Mouse (Mus musculus) intestine, embryonic 14.5 days (tissue): Measurements from ENCODE around the gene Tlr6. TPM values are rescaled to one million over a fixed set of nuclear protein-coding genes. Genes with fewer than 3 reads are reported as not detected.

Source experiments
- ATAC-seq: fragments of 200-750 bp; cut with Nextera tagmentation; replicated peaks from 2 replicates; pipeline ENCODE4 v1.8.0; 2017; ENCODE audit warnings: low read depth, moderate number of reproducible peaks, moderate TSS enrichment, moderate library complexity; ENCODE audit not compliant: low FRiP score, low TSS enrichment
- DNase-seq: peaks from one replicate; pipeline ENCODE4 v3.0.0-alpha.2; 2018; ENCODE audit warnings: low spot score
- H3K27ac ChIP-seq: fragments of 300-500 bp; sonication (generic); 2 replicates; pipeline ENCODE4 v1.5.1; 2014; ENCODE audit warnings: low read depth, mild to moderate bottlenecking, control low read depth
- H3K27me3 ChIP-seq: fragments of 300-500 bp; sonication (generic); replicated peaks from 2 replicates; pipeline ENCODE4 v1.6.1; 2014; ENCODE audit warnings: low read length, control low read depth; ENCODE audit not compliant: control insufficient read depth, insufficient read depth
- H3K36me3 ChIP-seq: fragments of 300-500 bp; sonication (generic); 2 replicates; pipeline ENCODE4 v1.6.1; 2014; ENCODE audit warnings: low read length, control low read depth; ENCODE audit not compliant: control insufficient read depth, insufficient read depth
- H3K4me1 ChIP-seq: fragments of 300-500 bp; sonication (generic); replicated peaks from 2 replicates; pipeline ENCODE4 v1.6.1; 2014; ENCODE audit warnings: low read length, control low read depth, mixed read lengths; ENCODE audit not compliant: control insufficient read depth, insufficient read depth
- H3K4me2 ChIP-seq: fragments of 300-500 bp; sonication (generic); 2 replicates; pipeline ENCODE4 v1.6.1; 2014; ENCODE audit warnings: low read length
- H3K4me3 ChIP-seq: fragments of 300-500 bp; sonication (generic); 2 replicates; pipeline ENCODE4 v1.5.1; 2014; ENCODE audit warnings: low read depth, low read length, control low read depth, mixed read lengths
- H3K9ac ChIP-seq: fragments of 300-500 bp; sonication (generic); 2 replicates; pipeline ENCODE4 v1.6.1; 2014; ENCODE audit warnings: mild to moderate bottlenecking, low read length
- H3K9me3 ChIP-seq: fragments of 300-500 bp; sonication (generic); 2 replicates; pipeline ENCODE4 v1.6.1; 2016; ENCODE audit warnings: low read length, control low read depth; ENCODE audit not compliant: control insufficient read depth
- WGBS: fragments of 180-500 bp; shearing (Covaris S2); extraction: QIAGEN DNeasy Blood & Tissue Kit; methylation state at CpG from one replicate; pipeline ENCODE4 v1.1.7; 2014; 5-methylcytosine and 5-hydroxymethylcytosine counted together
- polyA plus RNA-seq: library from polyadenylated mRNA; unstranded; fragments of >200 nt; fragmentation: Nextera tagmentation; extraction: Ambion mirVana; gene quantifications from 2 replicates; pipeline ENCODE4 v1.2.1, GENCODE M21; 2014

Tlr6 gene
- 0.64 and 0.78 TPM in 2 replicates for polyA plus RNA-seq

GRCm38 (mm10) chr5:64959843-64960230 lies at the start of gene Tlr6:
Tlr6 (minus strand) TSS chr5:64960097.
- 76% methylated on average over 13 of the region's 13 CpGs for WGBS

GRCm38 (mm10) chr5:65006011-65006491 lies 46.2 kb upstream of the Tlr6 start:
- no peak for ATAC-seq
- Histone ChIP-seq H3K9me3 (no peaks in the 10 kb centered on the region), H3K4me3 (no peak overlapping the region), H3K27me3 (no peaks in the 10 kb centered on the region), H3K4me2 (no peak overlapping the region), H3K36me3 (peaks cover 33% of the 10 kb centered on the region), H3K4me1 (no peaks in the 10 kb centered on the region), H3K27ac (no peak overlapping the region), H3K9ac (no peak overlapping the region)
- 25% methylated on average over 4 of the region's 4 CpGs for WGBS
- DNase-seq: no peak

More at GRCm38 (mm10) chr5:64959843-64960230, at the start of gene Tlr6:
- H3K9ac ChIP-seq: no peak within 1 kb of the TSS
- no peak within 1 kb of the TSS for H3K4me2 ChIP-seq
- no peaks in the 10 kb centered on the region for H3K36me3 ChIP-seq
- no peak within 1 kb of the TSS for H3K27ac ChIP-seq
- H3K4me3 ChIP-seq: no peak within 1 kb of the TSS
- no peak for ATAC-seq
- no peaks in the 10 kb centered on the region for H3K27me3 ChIP-seq
- DNase-seq: no peak
- H3K9me3 ChIP-seq: no peaks in the 10 kb centered on the region
- H3K4me1 ChIP-seq: no peaks in the 10 kb centered on the region

GRCm38 (mm10) chr5:65005251-65005650 lies 45.4 kb upstream of the Tlr6 start:
- Histone ChIP-seq H3K27ac (no peak overlapping the region), H3K4me3 (no peak overlapping the region), H3K27me3 (no peaks in the 10 kb centered on the region), H3K9me3 (no peaks in the 10 kb centered on the region), H3K4me2 (no peak overlapping the region), H3K36me3 (peaks cover 27% of the 10 kb centered on the region), H3K4me1 (no peaks in the 10 kb centered on the region), H3K9ac (no peak overlapping the region)
- DNase-seq: no peak
- WGBS: 93% methylated on average over 4 of the region's 4 CpGs
- no peak for ATAC-seq

GRCm38 (mm10) chr5:65003946-65004535 lies 44.1 kb upstream of the Tlr6 start:
- no peak overlapping the region for H3K4me3 ChIP-seq
- H3K27me3 ChIP-seq: no peaks in the 10 kb centered on the region
- 67% methylated on average over 7 of the region's 7 CpGs for whole genome bisulfite sequencing
- no peak overlapping the region for H3K27ac ChIP-seq
- H3K4me1 ChIP-seq: no peaks in the 10 kb centered on the region
- DNase-seq (no peak), ATAC-seq (no peak)
- H3K36me3 ChIP-seq: peaks cover 15% of the 10 kb centered on the region; the same call in 1 of the 2 replicates
- H3K9ac ChIP-seq: no peak overlapping the region
- no peak overlapping the region for H3K4me2 ChIP-seq
- no peaks in the 10 kb centered on the region for H3K9me3 ChIP-seq

- no peak for ATAC-seq
- DNase-seq: no peak
- WGBS: 67% methylated on average over 10 of the region's 10 CpGs
- Histone ChIP-seq H3K9me3 (no peaks in the 10 kb centered on the region), H3K4me3 (no peak overlapping the region), H3K4me1 (no peaks in the 10 kb centered on the region), H3K9ac (no peak overlapping the region), H3K27me3 (no peaks in the 10 kb centered on the region), H3K27ac (no peak overlapping the region), H3K4me2 (no peak overlapping the region), H3K36me3 (peaks cover 11% of the 10 kb centered on the region; the same call in 1 of the 2 replicates)
These were observed 43.3 kb upstream of the Tlr6 start for GRCm38 (mm10) chr5:65002940-65003824.

GRCm38 (mm10) chr5:64995408-64995807 lies 35.5 kb upstream of the Tlr6 start:
- H3K4me1 ChIP-seq: no peaks in the 10 kb centered on the region
- no peak for ATAC-seq
- H3K27ac ChIP-seq: no peak overlapping the region
- H3K9me3 ChIP-seq: no peaks in the 10 kb centered on the region
- H3K9ac ChIP-seq: no peak overlapping the region
- no peaks in the 10 kb centered on the region for H3K27me3 ChIP-seq
- 98% methylated on average over 2 of the region's 2 CpGs for WGBS
- peaks cover 25% of the 10 kb centered on the region for H3K36me3 ChIP-seq
- no peak overlapping the region for H3K4me2 ChIP-seq
- H3K4me3 ChIP-seq: no peak overlapping the region
- no peak for DNase-seq

GRCm38 (mm10) chr5:64992540-64992939 lies 32.6 kb upstream of the Tlr6 start:
- Histone ChIP-seq H3K4me1 (no peaks in the 10 kb centered on the region), H3K4me2 (no peak overlapping the region), H3K36me3 (peaks cover 20% of the 10 kb centered on the region), H3K9me3 (no peaks in the 10 kb centered on the region), H3K27ac (no peak overlapping the region), H3K4me3 (no peak overlapping the region), H3K27me3 (no peaks in the 10 kb centered on the region), H3K9ac (no peak overlapping the region)
- no peak for ATAC-seq
- no peak for DNase-seq
- 67% methylated on average over 8 of the region's 8 CpGs for WGBS

- H3K36me3 ChIP-seq: no peaks in the 10 kb centered on the region
- DNase-seq (no peak), ATAC-seq (no peak)
- no peaks in the 10 kb centered on the region for H3K9me3 ChIP-seq
- no peak overlapping the region for H3K4me2 ChIP-seq
- H3K4me1 ChIP-seq: no peaks in the 10 kb centered on the region
- 90% methylated on average over 1 of the region's 1 CpGs for WGBS
- no peak overlapping the region for H3K27ac ChIP-seq
- no peaks in the 10 kb centered on the region for H3K27me3 ChIP-seq
- H3K4me3 ChIP-seq: no peak overlapping the region
- no peak overlapping the region for H3K9ac ChIP-seq
These were observed 30.0 kb upstream of the Tlr6 start for GRCm38 (mm10) chr5:64989940-64990339.
